Mouse (Mus musculus): Measurements from ENCODE around the gene Tob2. TPM values are rescaled to one million over a fixed set of nuclear protein-coding genes. Genes with fewer than 3 reads are reported as not detected.

The Tob2 gene
- total RNA-seq, 2 experiments from 2014 or later = 103 to 121 TPM

DNA sequence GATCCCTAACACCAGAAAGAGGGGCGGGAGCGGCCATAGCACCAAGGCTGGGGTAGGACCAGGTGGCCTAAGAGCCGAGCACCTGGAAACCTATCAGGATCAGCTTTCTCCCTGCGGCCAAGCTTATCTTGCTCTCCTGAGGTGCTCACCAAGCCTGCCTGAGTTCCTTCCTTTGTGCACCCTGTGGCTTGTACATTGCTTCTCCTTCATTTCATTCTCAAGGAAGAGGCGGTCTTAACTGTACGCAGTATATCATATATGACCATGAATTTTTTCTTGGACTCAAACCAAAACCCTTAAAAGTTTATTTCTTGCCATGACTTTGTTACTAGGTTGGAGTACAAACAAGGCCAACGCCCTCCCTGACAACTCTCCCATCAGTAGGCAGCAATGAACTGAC lies 5.6 kb upstream of the Tob2 start:
- no peak for DNase-seq (ENCODE audit: low spot score in 2 of 2)

- no peak for DNase-seq (ENCODE audit: low spot score in 2 of 2)
Measured at GRCm38 (mm10) chr15:81860471-81861135, 2.0 kb upstream of the Tob2 start.

DNA sequence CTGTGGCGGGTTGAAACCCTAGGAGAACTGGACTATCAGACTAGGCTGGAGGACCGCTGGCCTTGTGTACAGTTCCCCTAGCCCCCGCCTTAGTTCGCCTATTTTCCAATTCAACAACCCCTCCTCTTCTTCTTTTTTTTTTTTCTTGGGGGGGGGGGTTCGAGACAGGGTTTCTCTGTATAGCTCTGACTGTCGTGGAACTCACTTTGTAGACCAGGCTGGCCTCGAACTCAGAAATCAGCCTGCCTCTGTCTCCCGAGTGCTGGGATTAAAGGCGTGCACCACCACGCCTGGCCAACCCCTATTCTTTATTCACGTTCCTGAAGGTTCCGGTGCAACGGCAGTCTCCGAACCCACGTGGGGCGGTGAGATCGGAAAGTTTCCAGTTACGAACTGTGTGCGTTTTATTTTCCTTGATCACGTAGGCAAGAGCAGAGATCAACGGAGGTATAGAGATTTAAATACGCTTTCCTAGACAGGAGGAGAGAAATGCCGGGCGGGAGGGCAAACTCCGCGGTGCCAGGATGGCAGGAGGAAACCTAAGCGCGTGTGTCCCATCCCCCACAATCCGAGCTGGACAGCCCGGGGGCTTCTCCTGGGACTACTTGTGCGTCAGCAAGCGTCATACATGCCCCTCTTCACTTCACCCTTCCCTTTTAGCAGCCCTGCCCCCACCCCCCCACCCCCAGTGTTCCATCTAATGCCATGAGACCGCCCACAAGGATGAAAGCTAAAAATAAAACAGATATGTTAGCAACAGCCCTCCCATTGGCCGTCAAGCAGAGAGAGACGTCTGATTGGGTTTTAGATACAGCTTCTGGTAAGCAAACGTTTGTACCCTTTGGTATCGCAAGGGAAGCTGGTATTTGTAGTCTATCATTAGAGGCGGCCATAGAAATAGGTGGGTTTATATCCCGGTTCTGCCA lies 997 bp upstream of the Tob2 start:
- DNase-seq (ENCODE audit: low spot score in 2 of 2) = peak; percentile 75 to 76

- DNase-seq (ENCODE audit: low spot score in 2 of 2) = peak; percentile 96 to 98
Measured at GRCm38 (mm10) chr15:81858138-81858516, 469 bp downstream of the Tob2 start.

- no peak for DNase-seq (ENCODE audit: low spot score in 2 of 2)
Measured at GRCm38 (mm10) chr15:81857724-81858116, 876 bp downstream of the Tob2 start.

DNA sequence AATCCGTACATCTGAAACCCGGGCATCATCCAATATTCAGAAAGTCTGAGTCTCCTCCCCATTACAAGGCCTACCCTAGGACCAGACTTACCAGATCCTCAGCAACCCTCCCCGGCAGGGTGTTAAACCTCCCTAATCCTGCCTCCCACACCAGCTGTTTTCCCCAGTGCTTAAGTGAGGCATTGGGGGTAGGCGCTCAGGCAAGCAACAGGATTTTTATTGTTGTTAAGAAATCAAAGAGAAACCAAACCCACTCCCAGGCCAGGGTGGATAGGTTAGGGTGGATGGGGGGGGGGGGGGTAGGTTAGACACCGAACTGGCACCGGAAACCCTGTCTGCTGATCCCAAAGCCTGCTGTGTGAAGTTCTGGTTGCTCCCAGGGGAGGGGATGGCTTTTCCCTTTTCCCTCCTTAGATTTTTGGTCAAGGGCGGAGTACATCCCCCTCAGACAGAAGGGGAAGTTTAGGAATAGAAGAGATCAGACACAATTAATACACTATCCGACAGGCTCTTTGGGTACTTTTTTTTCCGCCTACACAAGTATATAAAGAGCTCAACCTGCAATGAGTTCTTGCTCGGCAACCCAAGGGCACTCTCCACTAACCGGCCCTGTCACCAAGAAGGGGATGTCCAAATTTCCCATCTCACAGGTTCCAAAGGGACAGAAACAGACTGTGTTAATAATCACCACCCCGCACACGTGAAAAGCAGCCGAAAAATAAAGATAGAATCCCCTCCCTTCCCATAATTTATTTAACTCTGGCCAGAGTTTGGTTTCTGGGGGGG lies 1.5 kb downstream of the Tob2 start:
- peak; percentile 15 to 33 for DNase-seq (ENCODE audit: low spot score in 2 of 2)

- peak; percentile 68 to 71 for DNase-seq (ENCODE audit: low spot score in 2 of 2)
Measured at GRCm38 (mm10) chr15:81856030-81856790, 2.4 kb downstream of the Tob2 start.

- DNase-seq (ENCODE audit: low spot score in 2 of 2) = no peak
Measured at GRCm38 (mm10) chr15:81853081-81853480, 5.5 kb downstream of the Tob2 start.

GRCm38 (mm10) chr15:81852411-81853000 lies 6.1 kb downstream of the Tob2 start:
- no peak for DNase-seq (ENCODE audit: low spot score in 2 of 2)

- no peak for DNase-seq (ENCODE audit: low spot score in 2 of 2)
Measured at GRCm38 (mm10) chr15:81851375-81851774, 7.2 kb downstream of the Tob2 start.

- DNase-seq (ENCODE audit: low spot score in 2 of 2) = no peak
Measured at GRCm38 (mm10) chr15:81850718-81851117, 7.9 kb downstream of the Tob2 start.

DNA sequence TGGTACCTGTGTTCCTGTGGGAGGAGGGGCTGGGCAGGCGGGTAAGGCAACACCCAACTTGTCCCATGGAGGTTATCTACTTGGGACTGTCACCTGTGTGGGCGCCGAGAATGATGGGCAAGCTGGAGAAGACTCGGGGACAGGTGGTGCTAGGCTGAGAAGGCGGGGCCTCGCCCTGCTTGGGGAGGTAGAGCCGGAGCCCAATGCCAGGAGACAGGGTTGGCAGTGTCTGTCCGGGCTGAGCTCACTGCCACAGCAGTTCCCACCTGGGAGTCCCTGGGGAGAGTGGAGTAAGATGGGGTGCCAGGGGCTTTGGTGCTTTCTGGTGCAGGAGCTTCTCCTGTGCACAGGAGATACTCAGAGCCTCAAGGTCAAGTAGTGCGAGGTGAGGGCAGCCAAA lies 9.5 kb downstream of the Tob2 start:
- DNase-seq (ENCODE audit: low spot score in 2 of 2) = no peak

GRCm38 (mm10) chr15:81848301-81848700 lies 10.3 kb downstream of the Tob2 start:
- DNase-seq (ENCODE audit: low spot score in 2 of 2) = peak in 1 of 2 experiments; percentile 52

GRCm38 (mm10) chr15:81847861-81848260 lies 10.7 kb downstream of the Tob2 start:
- no peak for DNase-seq (ENCODE audit: low spot score in 2 of 2)

DNA sequence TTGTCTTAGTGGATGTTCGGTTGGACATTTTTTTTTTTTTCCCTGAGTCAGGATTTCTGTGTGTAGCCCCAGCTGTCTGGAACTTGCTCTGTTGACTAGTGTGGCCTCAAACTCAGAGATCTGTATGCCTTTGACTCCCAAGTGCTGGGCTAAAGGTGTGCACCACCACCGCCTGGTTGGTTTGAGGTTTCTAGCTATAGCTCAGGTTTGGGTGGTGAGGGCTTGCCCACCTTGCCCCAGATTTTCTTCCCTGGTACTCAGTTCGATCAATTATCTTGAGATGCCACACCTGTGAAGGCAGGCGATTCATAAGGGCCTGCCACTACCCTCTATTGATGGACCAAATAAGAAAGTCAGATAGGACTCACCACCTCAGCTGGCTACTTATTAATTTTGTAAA lies 11.4 kb downstream of the Tob2 start:
- no peak for DNase-seq (ENCODE audit: low spot score in 2 of 2)

- no peak for DNase-seq (ENCODE audit: low spot score in 2 of 2)
Measured at GRCm38 (mm10) chr15:81846755-81847154, 11.8 kb downstream of the Tob2 start.

DNA sequence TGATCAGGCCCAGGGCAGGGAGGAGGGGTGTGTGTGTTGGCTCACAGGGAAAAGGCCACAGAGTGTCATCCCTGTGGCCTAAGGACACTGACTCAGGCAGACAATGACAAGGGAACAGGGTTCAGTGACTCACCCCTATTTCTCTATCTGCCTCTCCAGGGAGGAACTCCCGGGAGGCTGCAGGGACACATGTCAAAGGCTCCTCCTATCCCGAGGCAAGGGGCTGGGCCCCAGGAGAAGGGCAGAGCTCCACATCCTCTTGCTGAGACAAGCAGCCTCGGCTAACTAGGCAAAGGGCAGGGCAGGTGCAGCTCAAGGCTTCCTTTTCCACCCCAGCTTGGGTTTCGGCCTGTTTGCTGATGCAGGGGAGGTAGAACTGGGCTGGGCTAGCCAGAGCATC lies 12.9 kb downstream of the Tob2 start:
- peak; percentile 64 to 75 for DNase-seq (ENCODE audit: low spot score in 2 of 2)

DNA sequence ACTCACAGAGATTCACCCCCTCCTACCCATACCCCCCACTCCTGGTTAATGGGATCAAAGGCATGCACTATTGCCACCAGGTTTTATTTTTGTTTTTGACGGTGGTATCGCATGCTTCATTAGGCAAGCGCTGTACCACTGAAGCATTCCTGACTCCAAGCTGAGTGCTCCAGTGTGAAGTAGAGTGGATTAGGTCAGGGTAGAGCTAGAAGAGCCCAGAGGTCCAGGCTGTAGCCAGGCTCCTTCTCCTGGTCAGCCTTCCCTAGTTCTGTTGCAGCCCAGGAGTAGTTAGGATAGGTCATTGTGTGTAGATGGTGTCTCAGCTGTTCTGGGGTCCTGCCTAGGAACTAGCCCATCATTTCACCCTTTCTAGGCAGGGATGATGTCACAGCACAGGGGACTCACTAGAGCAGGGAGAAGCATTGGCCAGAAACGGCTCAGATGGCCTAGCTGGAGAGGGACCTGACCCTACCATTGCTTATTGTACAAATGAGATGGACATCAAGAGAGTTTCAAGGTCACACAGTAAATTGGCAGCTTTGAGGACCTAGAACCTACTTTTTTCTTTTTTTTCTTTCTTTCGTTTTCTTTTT lies 13.5 kb downstream of the Tob2 start:
- DNase-seq (ENCODE audit: low spot score in 2 of 2) = no peak

DNA sequence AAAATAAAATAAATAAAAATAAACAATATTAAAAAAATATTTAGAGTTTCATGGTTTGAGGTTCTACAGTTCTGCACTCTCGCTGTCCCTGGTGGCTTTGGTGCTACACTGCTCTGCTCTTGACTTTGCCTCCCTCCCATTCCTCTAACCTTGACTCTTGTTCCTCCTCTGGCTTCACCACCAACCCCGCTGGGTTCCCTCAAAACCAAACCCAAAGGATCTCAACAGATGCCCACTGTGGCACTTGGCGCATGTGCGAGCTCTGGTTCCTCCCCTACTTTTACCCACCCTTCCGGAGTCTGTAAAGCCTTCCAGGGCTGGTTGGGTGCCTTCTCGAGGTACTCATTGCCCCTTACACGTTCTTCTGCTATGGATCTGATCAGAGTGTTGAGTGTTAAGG lies 16.3 kb downstream of the Tob2 start:
- DNase-seq (ENCODE audit: low spot score in 2 of 2) = no peak

GRCm38 (mm10) chr15:81840306-81840705 lies 18.3 kb downstream of the Tob2 start:
- no peak for DNase-seq (ENCODE audit: low spot score in 2 of 2)

All from adrenal gland, adult 18-20 months (tissue).